Mouse (Mus musculus): Measurements from ENCODE around the gene Map2k6.

DNA sequence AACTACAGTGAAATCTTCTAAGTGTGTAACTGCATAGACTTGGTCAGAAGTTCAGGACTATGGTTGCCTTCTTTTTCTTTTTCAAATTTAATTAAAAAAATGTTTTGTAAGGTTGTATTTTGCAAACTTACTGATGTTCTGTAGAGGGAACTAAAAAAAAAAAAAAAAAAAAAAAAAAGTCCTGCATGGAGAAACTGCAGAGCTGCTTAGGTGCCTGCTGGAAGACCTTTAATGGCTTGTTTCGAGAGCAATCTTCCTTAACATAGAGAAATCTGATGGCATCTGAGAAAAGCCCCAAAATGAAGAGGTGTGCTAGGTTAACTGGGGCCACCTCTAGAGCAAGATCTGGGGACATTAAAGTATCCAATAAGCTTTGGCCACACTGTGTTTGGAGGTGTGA, 1.4 kb downstream of the Map2k6 start:
- no peak for TF ChIP-seq CTCF (IDR thresholded peaks at IDR 0.05)
- TF ChIP-seq EP300 (IDR thresholded peaks at IDR 0.05), result no peak
